Mouse (Mus musculus): ENCODE results near the gene Tmem229b. TPM values are rescaled to one million over a fixed set of nuclear protein-coding genes. Genes with fewer than 3 reads are reported as not detected.
"Not testable (repeated sequence)": the region's sequence is repeated elsewhere in the genome, so short reads cannot be mapped to it uniquely, and the experiment has no call there.

The Tmem229b gene
- total and polyA plus RNA-seq, 3 experiments, result 13.8 to 20.5 TPM; not detected in 1

- Histone ChIP-seq H3K9ac (ENCODE audit: control insufficient read depth, low read depth, low read length, poor library complexity, severe bottlenecking) (no peak overlapping the region), H3K9me3 (replicated peaks; ENCODE audit: insufficient read depth, low read length) (no peaks in the 10 kb centered on the region), H3K27me3 (ENCODE audit: control insufficient read depth in 1 of 2, insufficient read depth in 2 of 2, low read length in 2 of 2) (peaks cover 19% of the 10 kb centered on the region in 2 experiments), H3K27ac (ENCODE audit: control insufficient read depth, low read depth, low read length) (no peak overlapping the region), H3K4me3 (ENCODE audit: control insufficient read depth in 1 of 2, insufficient read depth in 1 of 2, low read depth in 2 of 2, low read length in 2 of 2) (no peak overlapping the region), H3K79me2 (ENCODE audit: control insufficient read depth, insufficient read depth, low read length, poor library complexity) (no peaks in the 10 kb centered on the region), H3K4me1 (ENCODE audit: control insufficient read depth in 1 of 2, insufficient read depth in 2 of 2, low read length in 2 of 2) (0 out of 4 replicates have a peak, but pooled peaks cover 0 to 2% of the 10 kb centered on the region in 2 experiments), H3K36me3 (ENCODE audit: control insufficient read depth in 1 of 2, insufficient read depth in 2 of 2, low read length in 2 of 2) (no peaks in the 10 kb centered on the region)
- no peak for TF ChIP-seq CTCF (IDR thresholded peaks at IDR 0.05 in 2 of 3, conservative IDR thresholded peaks at IDR 0.05 in 1 of 3; ENCODE audit: control insufficient read depth in 1 of 3, insufficient read depth in 1 of 3, low read depth in 2 of 3, low read length in 3 of 3, poor library complexity in 1 of 3, severe bottlenecking in 1 of 3)
- TF ChIP-seq SIN3A (IDR thresholded peaks at IDR 0.05; ENCODE audit: low read length), result no peak
- no peak for TF ChIP-seq TCF12 (IDR thresholded peaks at IDR 0.05; ENCODE audit: low read depth, low read length)
- TF ChIP-seq ZC3H11A (IDR thresholded peaks at IDR 0.05; ENCODE audit: low read depth, low read length), result no peak
- TF ChIP-seq MAX (IDR thresholded peaks at IDR 0.05; ENCODE audit: low read length), result no peak
- TF ChIP-seq UBTF (IDR thresholded peaks at IDR 0.05; ENCODE audit: borderline replicate concordance, insufficient read depth, low read depth, low read length), result no peak
- TF ChIP-seq MEF2A (IDR thresholded peaks at IDR 0.05; ENCODE audit: extremely low read depth, insufficient replicate concordance, low read depth, low read length, poor library complexity, severe bottlenecking), result no peak
- no peak for TF ChIP-seq NELFE (IDR thresholded peaks at IDR 0.05; ENCODE audit: low read depth, low read length)
- no peak for TF ChIP-seq MAFK (IDR thresholded peaks at IDR 0.05; ENCODE audit: borderline replicate concordance, low read depth, low read length)
- no peak for TF ChIP-seq RAD21 (IDR thresholded peaks at IDR 0.05; ENCODE audit: low read depth, low read length)
- no peak for TF ChIP-seq MXI1 (IDR thresholded peaks at IDR 0.05; ENCODE audit: low read depth, low read length)
- TF ChIP-seq GABPA (IDR thresholded peaks at IDR 0.05; ENCODE audit: low read depth, low read length), result no peak
- no peak for TF ChIP-seq HCFC1 (IDR thresholded peaks at IDR 0.05; ENCODE audit: low read depth, low read length)
- TF ChIP-seq KAT2A (conservative IDR thresholded peaks at IDR 0.05; ENCODE audit: low read depth, low read length), result no peak
- no peak for TF ChIP-seq CHD2 (IDR thresholded peaks at IDR 0.05; ENCODE audit: low read length)
- no peak for DNase-seq (ENCODE audit: low read depth, low spot score)
Observed at GRCm38 (mm10) chr12:79034331-79034730, 26.9 kb upstream of the Tmem229b start.

DNA sequence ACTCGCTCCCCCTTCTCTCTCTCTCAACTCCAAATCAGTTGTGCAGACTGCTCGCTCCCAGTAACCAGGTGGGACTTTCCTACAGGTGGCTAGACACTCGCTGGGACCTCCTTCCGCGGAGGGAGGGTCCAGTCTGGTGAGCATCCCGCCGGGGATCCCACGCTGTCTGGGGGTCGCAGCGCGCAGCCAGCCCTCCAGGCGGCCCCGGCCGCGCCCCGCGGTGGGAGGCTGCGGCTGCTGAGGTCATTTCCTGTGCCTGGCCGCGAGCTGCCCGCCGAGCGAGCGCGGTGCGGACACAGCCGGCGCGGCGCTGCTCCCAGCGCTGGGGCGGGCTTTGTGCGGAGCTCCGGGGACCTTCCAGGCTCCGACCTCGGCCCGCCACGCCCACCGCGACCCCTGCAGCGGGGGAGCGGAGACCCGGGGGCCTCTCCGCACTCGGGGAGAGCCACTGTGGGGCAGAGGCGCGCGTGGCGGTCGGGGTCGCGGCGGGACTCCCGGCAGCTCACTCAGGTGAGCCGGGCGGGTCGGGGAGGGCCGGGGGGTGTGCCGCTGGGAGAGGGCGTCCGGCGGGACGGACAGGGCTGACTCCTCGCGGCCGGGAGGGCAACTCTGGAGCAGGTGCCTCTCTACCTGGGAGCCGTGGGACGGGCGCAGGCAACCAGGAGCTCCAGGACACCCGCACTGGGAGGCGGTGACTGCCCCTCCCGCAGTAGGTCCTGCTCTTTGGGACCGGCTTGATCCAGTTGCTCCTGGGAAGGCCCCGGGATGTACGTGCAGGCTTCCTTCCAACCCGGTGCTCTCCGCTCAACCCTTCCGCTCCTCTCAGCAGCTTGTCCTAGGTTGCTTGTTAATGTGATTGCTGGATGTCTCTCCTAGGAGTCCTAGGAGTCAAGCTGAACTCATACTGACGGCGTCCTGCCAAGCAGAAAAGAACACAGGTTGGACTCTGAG lies 21.8 kb upstream of the Tmem229b start, which contains the start of gene Plekhh1:
Plekhh1 (plus strand) TSS at position 253 of the 951 bp plus-strand sequence.
- DNase-seq (ENCODE audit: low read depth, low spot score), result no peak
- Histone ChIP-seq H3K4me3 (ENCODE audit: control insufficient read depth in 1 of 2, insufficient read depth in 1 of 2, low read depth in 2 of 2, low read length in 2 of 2) (peak within 1 kb of the TSS; percentile 37 to 47; a peak in 3 of 4 replicates), H3K9me3 (replicated peaks; ENCODE audit: insufficient read depth, low read length) (no peaks in the 10 kb centered on the region), H3K27me3 (ENCODE audit: control insufficient read depth in 1 of 2, insufficient read depth in 2 of 2, low read length in 2 of 2) (peaks cover 28 to 31% of the 10 kb centered on the region in 2 experiments), H3K36me3 (ENCODE audit: control insufficient read depth in 1 of 2, insufficient read depth in 2 of 2, low read length in 2 of 2) (no peaks in the 10 kb centered on the region), H3K4me1 (ENCODE audit: control insufficient read depth in 1 of 2, insufficient read depth in 2 of 2, low read length in 2 of 2) (peaks cover 0 to 3% of the 10 kb centered on the region in 2 experiments; a peak in 1 of 4 replicates), H3K9ac (ENCODE audit: control insufficient read depth, low read depth, low read length, poor library complexity, severe bottlenecking) (peak within 1 kb of the TSS; percentile 57), H3K27ac (ENCODE audit: control insufficient read depth, low read depth, low read length) (no peak within 1 kb of the TSS), H3K79me2 (ENCODE audit: control insufficient read depth, insufficient read depth, low read length, poor library complexity) (no peaks in the 10 kb centered on the region)
- TF ChIP-seq HCFC1 (IDR thresholded peaks at IDR 0.05; ENCODE audit: low read depth, low read length) (no peak), POLR2AphosphoS2 (IDR thresholded peaks at IDR 0.05; ENCODE audit: low read length) (no peak), TAL1 (IDR thresholded peaks at IDR 0.05; ENCODE audit: low read length) (no peak), POLR2A (IDR thresholded peaks at IDR 0.05; ENCODE audit: control insufficient read depth in 1 of 2, insufficient read depth in 1 of 2, low read depth in 1 of 2, low read length in 2 of 2, poor library complexity in 1 of 2) (peak in 1 of 2 experiments; percentile 38; a peak in 1 of 4 replicates)

- not testable (repeated sequence) for H3K36me3 ChIP-seq (ENCODE audit: control insufficient read depth in 1 of 2, insufficient read depth in 2 of 2, low read length in 2 of 2); H3K79me2 ChIP-seq (ENCODE audit: control insufficient read depth, insufficient read depth, low read length, poor library complexity); H3K4me1 ChIP-seq (ENCODE audit: control insufficient read depth in 1 of 2, insufficient read depth in 2 of 2, low read length in 2 of 2); H3K4me3 ChIP-seq (ENCODE audit: control insufficient read depth in 1 of 2, insufficient read depth in 1 of 2, low read depth in 2 of 2, low read length in 2 of 2); H3K9ac ChIP-seq (ENCODE audit: control insufficient read depth, low read depth, low read length, poor library complexity, severe bottlenecking); H3K27ac ChIP-seq (ENCODE audit: control insufficient read depth, low read depth, low read length); DNase-seq (ENCODE audit: low read depth, low spot score); H3K9me3 ChIP-seq (replicated peaks; ENCODE audit: insufficient read depth, low read length)
- peaks cover 25 to 31% of the 10 kb centered on the region in 2 experiments for H3K27me3 ChIP-seq (ENCODE audit: control insufficient read depth in 1 of 2, insufficient read depth in 2 of 2, low read length in 2 of 2)
Observed at GRCm38 (mm10) chr12:79027526-79027925, 20.1 kb upstream of the Tmem229b start.

All from MEL (cell line).